9 mouse cellular contexts compared by ENCODE assay signal in the genomic region with DNA sequence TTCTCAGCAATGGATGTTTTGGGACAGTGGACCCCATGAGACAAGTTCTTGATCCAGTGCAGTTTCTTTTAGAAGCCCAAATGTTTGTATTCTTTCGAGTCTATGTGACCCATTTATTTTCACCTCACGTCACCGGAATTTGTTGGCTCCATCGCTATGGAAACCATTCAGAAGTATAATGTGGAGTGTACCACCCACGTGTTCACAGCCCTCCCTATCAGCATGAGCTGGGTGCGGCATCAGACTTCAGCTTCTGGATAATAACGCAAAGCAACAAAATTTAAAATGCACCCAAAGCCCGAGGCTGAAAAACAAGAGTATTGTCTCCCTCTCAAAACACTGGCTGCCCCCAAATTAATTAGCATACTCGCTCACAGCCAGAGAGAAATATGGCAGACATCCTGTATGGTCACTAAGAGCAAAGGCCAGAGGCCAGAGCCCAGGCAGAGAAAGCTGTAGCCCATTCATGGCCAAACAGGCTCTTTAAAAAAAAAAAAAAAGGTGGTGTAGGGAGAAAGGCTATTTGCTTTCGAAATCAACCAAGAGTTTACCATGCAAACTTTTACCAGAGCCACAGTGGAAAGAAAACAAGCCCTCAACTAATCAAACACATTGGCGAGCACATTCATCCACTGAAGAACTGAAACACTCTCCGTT. TPM values are rescaled to one million over a fixed set of nuclear protein-coding genes. Genes with fewer than 3 reads are reported as not detected.
A peak's percentile ranks its signal among the peaks of the same experiment; 100 is the strongest.
DNase-seq lines count a peak whose midpoint lies in the region; ATAC-seq and TF ChIP-seq lines count a peak whose summit lies in the region.
"Had no signal": no experiment of that assay in that cellular context is flagged by ENCODE, and none has a peak within 500 bp of the region (broad histone marks: within the 10 kb centered on the region; RNA-seq: fewer than 3 reads in every experiment).

No protein-coding gene starts in this region.

- H3K79me2 ChIP-seq in heart, adult 2 months (replicated peaks; ENCODE audit: control insufficient read depth, insufficient read depth, low read length) = no peaks in the 10 kb centered on the region

- H3K27ac ChIP-seq in hindbrain, embryonic 10.5 days = peak overlapping the region; percentile 47
- no peak overlapping the region for H3K27ac ChIP-seq in neural tube, embryonic 13.5 days (replicated peaks)
- H3K27ac ChIP-seq in heart, adult 2 months = no peak overlapping the region

- H3K9ac ChIP-seq in neural tube, embryonic 13.5 days = no peak overlapping the region
- no peak overlapping the region for H3K9ac ChIP-seq in heart, adult 2 months (ENCODE audit: low read depth, low read length)

- 0 out of 2 replicates have a peak, but pooled peaks have one; percentile 66 for ATAC-seq in neural tube, embryonic 13.5 days (ENCODE audit: low read depth)
- ATAC-seq in cerebellum, adult (ENCODE audit: insufficient number of reproducible peaks, low FRiP score, low TSS enrichment) = no peak

- 42% methylated on average over 12 of the region's 12 CpGs for WGBS in hindbrain, embryonic 10.5 days
- WGBS in neural tube, embryonic 13.5 days = 24% methylated on average over 12 of the region's 12 CpGs
- 72% methylated on average over 12 of the region's 12 CpGs for WGBS in heart, adult 2 months

- peak overlapping the region; percentile 3; the same call in 1 of the 2 replicates for H3K4me3 ChIP-seq in hindbrain, embryonic 10.5 days
- H3K4me3 ChIP-seq in neural tube, embryonic 13.5 days = no peak overlapping the region
- H3K4me3 ChIP-seq in heart, adult 2 months = no peak overlapping the region

- H3K36me3 ChIP-seq in hindbrain, embryonic 10.5 days = peaks cover 5% of the 10 kb centered on the region; the same call in 1 of the 2 replicates
- H3K36me3 ChIP-seq in neural tube, embryonic 13.5 days = no peaks in the 10 kb centered on the region
- H3K36me3 ChIP-seq in heart, adult 2 months (ENCODE audit: control insufficient read depth, insufficient read depth, low read length) = no peaks in the 10 kb centered on the region
- H3K36me3 ChIP-seq: G1E had no signal

- peaks cover 56% of the 10 kb centered on the region for H3K4me1 ChIP-seq in hindbrain, embryonic 10.5 days (replicated peaks)
- H3K4me1 ChIP-seq in neural tube, embryonic 13.5 days (replicated peaks) = peaks cover 24% of the 10 kb centered on the region
- no peaks in the 10 kb centered on the region for H3K4me1 ChIP-seq in heart, adult 2 months (ENCODE audit: control insufficient read depth, insufficient read depth, low read length)

- intact Hi-C loops in left cerebral cortex, postnatal 14 days (cut with DNase I) = loop anchor here (5.0 kb wide), 1 partner anchor 50 kb away; no protein-coding TSS in a partner anchor
- intact Hi-C loops in heart, adult 2 months (cut with DNase I) = no loop called here

- peak; percentile 66 for DNase-seq in embryo, embryonic 10 days (ENCODE audit: low spot score)
- DNase-seq in hindbrain, embryonic 10.5 days (ENCODE audit: low spot score) = peak; percentile 41
- DNase-seq in left cerebral cortex, postnatal 14 days (ENCODE audit: low spot score in 2 of 2) = peak; percentile 66 to 85
- DNase-seq in spleen, adult 12 weeks (ENCODE audit: low spot score) = no peak
- no peak for DNase-seq in heart, adult 2 months
- no peak for DNase-seq in thymus, postnatal 14 days

- H3K27me3 ChIP-seq in hindbrain, embryonic 10.5 days (ENCODE audit: insufficient read depth, poor library complexity, severe bottlenecking) = no peaks in the 10 kb centered on the region
- no peaks in the 10 kb centered on the region for H3K27me3 ChIP-seq in neural tube, embryonic 13.5 days
- H3K27me3 ChIP-seq in heart, adult 2 months (ENCODE audit: control insufficient read depth, insufficient read depth, low read length) = no peaks in the 10 kb centered on the region

- peak overlapping the region; percentile 34 for H3K4me2 ChIP-seq in neural tube, embryonic 13.5 days

- no peak for TF ChIP-seq CTCF in heart, adult 2 months (IDR thresholded peaks at IDR 0.05)

- no peaks in the 10 kb centered on the region for H3K9me3 ChIP-seq in hindbrain, embryonic 10.5 days
- no peaks in the 10 kb centered on the region for H3K9me3 ChIP-seq in neural tube, embryonic 13.5 days
- H3K9me3 ChIP-seq: G1E had no signal

- TF ChIP-seq POLR2A in heart, adult 2 months (IDR thresholded peaks at IDR 0.05; ENCODE audit: insufficient read depth, low read depth, low read length) = no peak

- no peak for TF ChIP-seq EP300 in heart, adult 2 months (IDR thresholded peaks at IDR 0.05; ENCODE audit: insufficient read depth, low read depth, low read length)

RNA-seq across cellular contexts. Expression of gene Gldc, which starts 18.1 kb away (rescaled TPM):
- polyA plus RNA-seq in hindbrain, embryonic 10.5 days (2016; fragmentation: Nextera tagmentation; extraction: Ambion mirVana) = 26.9 and 27.6 TPM in 2 replicates
- total RNA-seq in left cerebral cortex, postnatal 14 days (2021) = 10 to 100 TPM; 18.1 to 18.2 TPM
- polyA plus RNA-seq in neural tube, embryonic 13.5 days (2015; fragmentation: Nextera tagmentation; extraction: Ambion mirVana) = 6.2 and 6.6 TPM in 2 replicates
- under 1 TPM; 0.26 to 0.30 TPM for total RNA-seq in heart, adult 2 months (2021)
- polyA plus RNA-seq in heart, adult 2 months (2012; rRNA removed) = 0.14 and 0.29 TPM in 2 replicates
- polyA plus RNA-seq: G1E had no signal

Comparison
In these comparisons a context has a peak if more than half of its experiments do, and no peak if none do; other contexts are left out.
1. DNase-seq: peak in embryo, embryonic 10 days (single experiment), hindbrain, embryonic 10.5 days (single experiment) and left cerebral cortex, postnatal 14 days (2 of 2); none in spleen, adult 12 weeks (single experiment), heart, adult 2 months (0 of 2) and thymus, postnatal 14 days (single experiment).